ENCODE assay signal across 30 mouse cellular contexts in genomic region chr9:27996536-27996935, GRCm38 (mm10).
DNase-seq lines count a peak whose midpoint lies in the region; ATAC-seq lines count a peak whose summit lies in the region.
"Had no signal": no experiment of that assay in that cellular context is flagged by ENCODE, and none has a peak within 500 bp of the region (broad histone marks: within the 10 kb centered on the region; RNA-seq: fewer than 3 reads in every experiment).

No protein-coding gene starts in this region.

- H3K9ac ChIP-seq in heart, embryonic 12.5 days, result no peak overlapping the region
- H3K9ac ChIP-seq: embryonic facial prominence, embryonic 13.5 days; forebrain, embryonic 12.5 days; forebrain, embryonic 15.5 days; heart, embryonic 15.5 days; hindbrain, embryonic 14.5 days had no signal

- peaks cover 4% of the 10 kb centered on the region; the same call in 1 of the 2 replicates for H3K4me1 ChIP-seq in heart, embryonic 12.5 days (replicated peaks)
- H3K4me1 ChIP-seq: heart, embryonic 15.5 days had no signal

- no peak for ATAC-seq in heart, embryonic 12.5 days (ENCODE audit: insufficient number of reproducible peaks, low FRiP score)
- ATAC-seq: forebrain, embryonic 15.5 days; intestine, postnatal 0 days; Patski had no signal

- no peaks in the 10 kb centered on the region for H3K27me3 ChIP-seq in heart, embryonic 12.5 days (replicated peaks)
- H3K27me3 ChIP-seq: CH12.LX; embryonic facial prominence, embryonic 13.5 days; forebrain, embryonic 12.5 days; forebrain, embryonic 15.5 days; heart, embryonic 15.5 days; Patski had no signal

- WGBS in heart, embryonic 12.5 days, result 78% methylated on average over 7 of the region's 7 CpGs

- H3K4me3 ChIP-seq in heart, embryonic 12.5 days, result no peak overlapping the region
- H3K4me3 ChIP-seq: embryonic facial prominence, embryonic 10.5 days; embryonic facial prominence, embryonic 13.5 days; erythroblast, embryonic 14.5 days; forebrain, embryonic 12.5 days; forebrain, embryonic 15.5 days; heart, embryonic 15.5 days had no signal

- no peaks in the 10 kb centered on the region for H3K36me3 ChIP-seq in heart, embryonic 12.5 days
- H3K36me3 ChIP-seq: embryonic facial prominence, embryonic 10.5 days; embryonic facial prominence, embryonic 13.5 days; forebrain, embryonic 12.5 days; forebrain, embryonic 15.5 days; G1E; heart, embryonic 15.5 days had no signal

- H3K27ac ChIP-seq in heart, embryonic 12.5 days (ENCODE audit: poor library complexity, severe bottlenecking), result no peak overlapping the region
- H3K27ac ChIP-seq: embryonic facial prominence, embryonic 10.5 days; embryonic facial prominence, embryonic 13.5 days; forebrain, embryonic 12.5 days; forebrain, embryonic 15.5 days; heart, embryonic 15.5 days; hindbrain, embryonic 14.5 days had no signal

- no peaks in the 10 kb centered on the region for H3K9me3 ChIP-seq in heart, embryonic 12.5 days (replicated peaks)
- H3K9me3 ChIP-seq: embryonic facial prominence, embryonic 10.5 days; embryonic facial prominence, embryonic 13.5 days; forebrain, embryonic 12.5 days; forebrain, embryonic 15.5 days; heart, embryonic 15.5 days had no signal

- no peak overlapping the region for H3K4me2 ChIP-seq in heart, embryonic 12.5 days
- H3K4me2 ChIP-seq: embryonic facial prominence, embryonic 13.5 days; forebrain, embryonic 12.5 days; forebrain, embryonic 15.5 days; heart, embryonic 11.5 days; heart, embryonic 15.5 days; hindbrain, embryonic 14.5 days had no signal

- DNase-seq in cerebellum, postnatal 14 days, result peak; percentile 44 to 46
- no peak for DNase-seq in cerebellum, postnatal 4 days (ENCODE audit: low spot score in 2 of 2)
- peak; percentile 11 for DNase-seq in heart, adult 11 months
- DNase-seq in layer of hippocampus, adult 9-11 months, result peak; percentile 24
- DNase-seq in layer of hippocampus, postnatal 36 days, result no peak
- peak; percentile 10 for DNase-seq in retina, postnatal 1 day
- no peak for DNase-seq in retina, embryonic 14.5 days (ENCODE audit: low spot score)
- DNase-seq: adrenal gland, postnatal 10 days; adrenal gland, postnatal 36 days; B cell, adult 2 months; cerebellum, adult 11-12 months; cerebellum, adult 8-10 months; embryo, embryonic 11 days; gastrocnemius, postnatal 10 days; gastrocnemius, postnatal 36 days; heart, postnatal 10 days; heart, postnatal 36 days had no signal

Comparison
In these comparisons a context has a peak if more than half of its experiments do, and no peak if none do; other contexts are left out.
1. DNase-seq: peak in cerebellum, postnatal 14 days (2 of 2), heart, adult 11 months (single experiment), layer of hippocampus, adult 9-11 months (single experiment) and retina, postnatal 1 day (single experiment); none in cerebellum, postnatal 4 days (0 of 2), layer of hippocampus, postnatal 36 days (0 of 2) and retina, embryonic 14.5 days (single experiment).